Mouse (Mus musculus): Measurements from ENCODE around the gene Plk1.

The Plk1 gene

GRCm38 (mm10) chr7:122193919-122194318, 34.7 kb downstream of the Plk1 start:
- no peak for DNase-seq (ENCODE audit: low spot score in 2 of 2)

- no peak for DNase-seq (ENCODE audit: low spot score in 2 of 2)
Observed at GRCm38 (mm10) chr7:122196771-122197170, 37.5 kb downstream of the Plk1 start.

- DNase-seq (ENCODE audit: low spot score in 2 of 2), result peak; percentile 20 to 36
Observed at GRCm38 (mm10) chr7:122197306-122197705, 38.1 kb downstream of the Plk1 start.

- no peak for DNase-seq (ENCODE audit: low spot score in 2 of 2)
Observed at GRCm38 (mm10) chr7:122199296-122199695, 40.1 kb downstream of the Plk1 start.

- DNase-seq (ENCODE audit: low spot score in 2 of 2), result no peak
Observed at GRCm38 (mm10) chr7:122203936-122204335, 44.7 kb downstream of the Plk1 start.

- no peak for DNase-seq (ENCODE audit: low spot score in 2 of 2)
Observed at GRCm38 (mm10) chr7:122206121-122206520, 46.9 kb downstream of the Plk1 start.

GRCm38 (mm10) chr7:122208276-122209021, 49.2 kb downstream of the Plk1 start:
- no peak for DNase-seq (ENCODE audit: low spot score in 2 of 2)

GRCm38 (mm10) chr7:122219315-122219801, 60.1 kb downstream of the Plk1 start, which contains the start of gene Chp2:
TSS of gene Chp2 (plus strand) at chr7:122219496.
- peak in 1 of 2 experiments; percentile 33 for DNase-seq (ENCODE audit: low spot score in 2 of 2)

Measured in urinary bladder, postnatal 36 days (tissue).